Mouse (Mus musculus): ENCODE measurements around the gene Fbrs. TPM values are rescaled to one million over a fixed set of nuclear protein-coding genes. Genes with fewer than 3 reads are reported as not detected.

The Fbrs gene
- polyA plus RNA-seq, 1 experiment from 2014 or later, result 13.9 TPM

DNA sequence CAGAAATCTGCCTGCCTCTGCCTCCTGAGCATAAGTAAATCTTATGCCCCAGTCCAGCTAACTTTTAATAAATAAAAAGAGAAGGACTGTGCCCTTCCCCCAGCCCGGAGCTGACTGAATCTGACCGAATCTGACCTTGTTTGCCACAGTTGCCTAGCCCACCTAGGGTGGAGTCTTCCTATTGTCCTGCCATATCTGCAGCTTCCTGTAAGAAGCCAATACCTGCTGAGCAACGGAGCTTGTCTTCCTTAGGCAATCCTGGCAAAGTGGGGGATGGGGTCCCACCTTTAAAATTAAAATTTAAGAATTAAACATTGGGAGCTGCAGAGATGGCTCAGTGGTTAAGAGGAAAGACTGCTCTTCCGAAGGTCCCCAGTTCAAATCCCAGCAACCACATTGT, 12.4 kb upstream of the Fbrs start:
- Histone ChIP-seq H3K4me1 (replicated peaks) (peaks cover 12% of the 10 kb centered on the region), H3K9me3 (no peaks in the 10 kb centered on the region), H3K27ac (replicated peaks) (no peak overlapping the region), H3K9ac (no peak overlapping the region), H3K4me2 (no peak overlapping the region), H3K4me3 (no peak overlapping the region), H3K27me3 (no peaks in the 10 kb centered on the region), H3K36me3 (0 out of 2 replicates have a peak, but pooled peaks cover 5% of the 10 kb centered on the region)
- WGBS, result 92% methylated on average over 4 of the region's 4 CpGs
- ATAC-seq (ENCODE audit: low FRiP score, low read depth), result no peak

DNA sequence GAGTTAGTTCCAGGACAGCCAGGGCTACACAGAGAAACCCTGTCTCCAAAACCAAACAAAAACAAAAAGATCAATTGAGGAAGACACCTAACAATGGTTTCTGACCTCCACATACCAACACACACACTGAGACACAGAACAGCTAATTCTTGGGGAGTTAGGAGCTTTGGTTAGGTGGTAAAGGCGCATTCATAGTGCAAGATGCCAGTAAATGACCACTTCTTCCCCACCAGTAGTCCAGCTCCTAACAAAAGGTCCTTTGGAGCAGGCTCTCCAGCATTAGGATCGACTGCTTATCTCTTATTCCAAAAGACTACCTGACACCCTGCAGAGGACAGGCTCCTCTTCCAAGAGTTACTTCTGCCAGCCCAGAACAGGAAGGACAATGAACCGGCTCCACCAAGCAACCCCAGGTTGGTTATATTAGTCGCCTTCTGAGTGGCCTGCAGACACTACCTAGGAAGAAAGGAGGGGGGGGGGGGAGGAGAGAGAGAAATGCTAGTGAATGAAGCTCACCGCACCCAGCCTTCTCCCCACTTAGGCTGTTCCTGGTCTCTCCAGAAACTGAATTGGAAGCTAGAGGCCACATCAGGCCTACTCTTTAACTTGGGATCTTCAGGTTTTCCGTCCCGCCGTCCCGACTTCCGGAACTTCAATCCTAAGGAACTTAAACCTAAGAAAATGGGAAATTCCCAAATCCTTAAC, 8.8 kb upstream of the Fbrs start:
- Histone ChIP-seq H3K4me2 (peak overlapping the region; percentile 81), H3K4me3 (peak overlapping the region; percentile 89), H3K36me3 (peaks cover 22% of the 10 kb centered on the region), H3K4me1 (replicated peaks) (peaks cover 31% of the 10 kb centered on the region), H3K27me3 (no peaks in the 10 kb centered on the region), H3K9ac (peak overlapping the region; percentile 54), H3K27ac (replicated peaks) (peak overlapping the region; percentile 99), H3K9me3 (no peaks in the 10 kb centered on the region)
- WGBS, result 9% methylated on average over 10 of the region's 10 CpGs
- no peak for ATAC-seq (ENCODE audit: low FRiP score, low read depth)

DNA sequence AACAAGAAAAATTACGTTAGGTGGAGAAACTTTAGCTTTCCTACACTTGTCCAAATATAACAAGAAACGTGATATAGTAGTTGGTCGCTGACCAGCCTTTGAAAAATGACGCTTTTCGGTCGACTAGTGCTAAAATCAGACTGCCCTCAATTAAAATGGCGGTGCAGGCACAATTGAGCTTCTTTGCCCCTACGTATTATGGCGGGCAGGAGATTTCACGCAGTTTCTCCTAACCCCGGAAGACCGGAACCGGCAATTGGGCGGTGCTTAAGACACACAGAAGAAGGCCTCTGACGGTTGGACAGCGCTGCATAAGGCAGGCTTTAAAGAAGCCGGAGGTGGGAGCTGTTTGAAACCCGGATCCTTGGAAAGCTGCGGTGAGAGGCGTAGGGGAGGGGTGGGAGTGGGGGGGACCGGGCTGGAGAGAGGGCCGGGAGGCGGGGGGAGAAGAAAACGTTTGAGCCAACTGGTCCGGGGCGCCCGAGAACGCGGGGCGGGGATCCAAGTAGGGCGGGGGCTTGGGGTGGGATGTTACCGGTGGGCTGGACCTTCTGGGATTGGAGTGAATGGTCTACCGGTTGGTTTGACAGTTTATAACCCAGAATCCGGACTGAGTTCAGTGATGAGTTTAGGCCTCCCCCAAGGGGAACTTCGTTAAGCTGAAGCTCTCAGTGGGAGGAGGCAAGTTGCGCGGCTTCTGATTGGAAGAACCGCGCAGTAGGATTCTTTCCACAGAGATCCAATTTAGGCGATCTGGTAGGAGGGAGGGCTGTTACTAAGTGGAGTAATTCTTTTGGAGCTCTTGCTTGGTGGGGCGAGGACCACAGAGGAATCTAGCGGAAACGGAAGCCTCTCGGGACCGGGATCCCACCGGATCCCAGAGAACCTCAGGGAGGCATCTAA, 8.0 kb upstream of the Fbrs start:
- Histone ChIP-seq H3K4me3 (peak overlapping the region; percentile 89), H3K9ac (peak overlapping the region; percentile 97), H3K9me3 (no peaks in the 10 kb centered on the region), H3K36me3 (peaks cover 30% of the 10 kb centered on the region), H3K27ac (replicated peaks) (peak overlapping the region; percentile 99), H3K27me3 (no peaks in the 10 kb centered on the region), H3K4me2 (peak overlapping the region; percentile 81), H3K4me1 (replicated peaks) (peaks cover 31% of the 10 kb centered on the region)
- peak; percentile 95 for ATAC-seq (ENCODE audit: low FRiP score, low read depth)
- WGBS, result under 1% methylated on average over 46 of the region's 46 CpGs

DNA sequence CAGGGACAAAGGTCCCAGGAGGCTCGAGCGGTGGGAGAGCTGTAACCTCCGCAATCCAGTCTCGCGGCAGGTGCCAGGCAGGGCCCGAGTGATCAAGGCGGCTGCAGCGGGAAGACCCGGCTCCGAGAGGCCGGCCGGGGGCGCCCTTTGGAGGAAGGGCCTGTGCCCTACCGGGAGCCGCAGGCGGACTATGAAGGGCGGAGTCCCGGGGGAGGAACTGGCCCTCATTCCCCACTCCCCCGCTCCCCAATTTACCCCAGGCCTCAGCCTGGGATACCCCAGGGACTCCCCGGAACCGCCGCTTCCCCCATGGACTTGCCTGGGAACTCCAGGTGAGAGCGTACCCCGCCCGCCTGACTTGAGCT, 7.4 kb upstream of the Fbrs start:
- Histone ChIP-seq H3K4me2 (peak overlapping the region; percentile 81), H3K27ac (replicated peaks) (peak overlapping the region; percentile 99), H3K9ac (peak overlapping the region; percentile 97), H3K9me3 (no peaks in the 10 kb centered on the region), H3K27me3 (no peaks in the 10 kb centered on the region), H3K4me3 (peak overlapping the region; percentile 89), H3K4me1 (replicated peaks) (peaks cover 34% of the 10 kb centered on the region), H3K36me3 (peaks cover 33% of the 10 kb centered on the region)
- peak; percentile 10 for ATAC-seq (ENCODE audit: low FRiP score, low read depth)
- under 1% methylated on average over 25 of the region's 25 CpGs for WGBS

DNA sequence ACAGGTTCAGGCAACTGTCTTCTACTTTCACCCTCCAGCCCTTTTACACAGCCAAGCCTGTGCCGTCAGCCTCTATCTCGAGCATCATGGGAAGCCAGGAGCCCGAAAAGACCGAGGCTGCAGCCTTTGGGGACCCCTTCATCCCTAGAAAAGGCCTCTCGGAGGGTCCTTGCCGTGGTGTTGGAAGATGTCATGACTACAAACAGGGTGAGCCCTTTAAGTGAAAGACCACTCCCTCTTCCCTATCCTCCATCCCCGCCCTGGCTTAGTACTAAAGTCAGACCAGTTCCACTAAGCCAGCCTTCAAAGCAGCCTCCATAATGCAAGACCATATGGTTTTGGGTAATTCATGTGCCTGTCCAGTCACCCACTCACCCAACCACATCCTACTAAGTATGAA, 6.9 kb upstream of the Fbrs start:
- H3K27me3 ChIP-seq, result no peaks in the 10 kb centered on the region
- H3K4me2 ChIP-seq, result peak overlapping the region; percentile 81
- peak overlapping the region; percentile 97 for H3K9ac ChIP-seq
- H3K27ac ChIP-seq (replicated peaks), result peak overlapping the region; percentile 99
- peaks cover 33% of the 10 kb centered on the region for H3K36me3 ChIP-seq
- ATAC-seq (ENCODE audit: low FRiP score, low read depth), result no peak
- H3K4me1 ChIP-seq (replicated peaks), result peaks cover 39% of the 10 kb centered on the region
- 0% methylated on average over 7 of the region's 7 CpGs for WGBS
- no peaks in the 10 kb centered on the region for H3K9me3 ChIP-seq
- H3K4me3 ChIP-seq, result peak overlapping the region; percentile 89

DNA sequence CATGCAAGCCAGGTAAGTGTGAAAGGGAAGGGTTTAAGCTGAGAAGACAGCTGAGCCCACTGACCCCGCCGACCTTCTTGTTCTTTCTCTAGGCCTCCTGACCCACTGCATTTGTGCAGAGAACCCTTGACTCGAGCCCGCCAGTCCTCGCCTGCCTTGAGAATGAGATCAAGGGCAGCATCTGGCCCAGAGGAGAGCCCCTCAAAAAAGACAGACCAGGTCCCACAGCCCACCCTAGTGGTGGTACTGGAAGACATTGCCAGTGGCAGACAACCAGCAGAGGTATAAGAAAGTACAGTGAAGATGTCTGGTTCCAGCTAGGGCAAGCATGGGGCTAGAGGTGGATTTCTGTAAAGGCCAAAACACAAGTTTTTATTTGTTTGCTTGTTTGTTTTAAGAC, 5.3 kb upstream of the Fbrs start:
- peaks cover 43% of the 10 kb centered on the region for H3K4me1 ChIP-seq (replicated peaks)
- no peak for ATAC-seq (ENCODE audit: low FRiP score, low read depth)
- H3K9me3 ChIP-seq, result no peaks in the 10 kb centered on the region
- H3K9ac ChIP-seq, result no peak overlapping the region; the same call in 1 of the 2 replicates
- WGBS, result 82% methylated on average over 5 of the region's 5 CpGs
- no peaks in the 10 kb centered on the region for H3K27me3 ChIP-seq
- no peak overlapping the region for H3K4me3 ChIP-seq
- peaks cover 33% of the 10 kb centered on the region for H3K36me3 ChIP-seq
- H3K4me2 ChIP-seq, result no peak overlapping the region
- no peak overlapping the region for H3K27ac ChIP-seq (replicated peaks)

DNA sequence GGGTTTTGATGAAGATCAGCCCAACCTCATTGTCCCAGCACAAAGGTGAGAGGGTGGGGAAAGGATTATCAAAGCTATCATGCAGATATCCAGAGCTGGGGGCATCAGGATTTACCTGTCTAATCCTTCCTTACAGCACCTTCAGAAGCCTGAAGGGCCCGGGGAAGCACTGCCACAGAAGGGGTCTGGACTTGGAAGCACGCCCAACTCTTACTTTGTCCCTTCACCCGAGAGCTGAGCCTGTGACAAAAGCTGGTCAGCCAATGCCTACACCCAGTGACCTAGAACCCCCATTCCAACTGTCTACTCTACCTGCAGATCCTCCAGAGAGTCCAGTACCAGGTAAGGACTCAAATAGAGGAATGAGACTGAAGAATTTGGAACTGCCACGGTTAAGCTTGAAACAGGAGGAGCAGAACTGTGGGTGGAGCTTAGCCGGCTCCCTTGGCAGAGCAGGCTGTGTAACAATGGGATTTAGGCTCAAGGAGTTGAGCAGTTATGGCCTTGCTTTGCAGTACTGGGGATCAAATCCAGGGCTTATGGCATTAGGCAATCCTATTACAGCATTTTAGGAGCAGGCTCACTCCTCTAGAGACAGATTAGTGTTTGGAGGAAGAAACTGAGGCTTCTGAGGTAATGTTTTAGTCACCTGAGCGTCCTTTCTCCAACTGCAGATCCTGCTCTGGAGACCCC, 4.5 kb upstream of the Fbrs start:
- no peak overlapping the region for H3K4me3 ChIP-seq
- no peak overlapping the region for H3K27ac ChIP-seq (replicated peaks)
- H3K4me1 ChIP-seq (replicated peaks), result peaks cover 39% of the 10 kb centered on the region
- H3K36me3 ChIP-seq, result peaks cover 33% of the 10 kb centered on the region
- 85% methylated on average over 6 of the region's 6 CpGs for WGBS
- ATAC-seq (ENCODE audit: low FRiP score, low read depth), result no peak
- H3K4me2 ChIP-seq, result no peak overlapping the region
- no peak overlapping the region for H3K9ac ChIP-seq
- no peaks in the 10 kb centered on the region for H3K9me3 ChIP-seq
- H3K27me3 ChIP-seq, result no peaks in the 10 kb centered on the region

DNA sequence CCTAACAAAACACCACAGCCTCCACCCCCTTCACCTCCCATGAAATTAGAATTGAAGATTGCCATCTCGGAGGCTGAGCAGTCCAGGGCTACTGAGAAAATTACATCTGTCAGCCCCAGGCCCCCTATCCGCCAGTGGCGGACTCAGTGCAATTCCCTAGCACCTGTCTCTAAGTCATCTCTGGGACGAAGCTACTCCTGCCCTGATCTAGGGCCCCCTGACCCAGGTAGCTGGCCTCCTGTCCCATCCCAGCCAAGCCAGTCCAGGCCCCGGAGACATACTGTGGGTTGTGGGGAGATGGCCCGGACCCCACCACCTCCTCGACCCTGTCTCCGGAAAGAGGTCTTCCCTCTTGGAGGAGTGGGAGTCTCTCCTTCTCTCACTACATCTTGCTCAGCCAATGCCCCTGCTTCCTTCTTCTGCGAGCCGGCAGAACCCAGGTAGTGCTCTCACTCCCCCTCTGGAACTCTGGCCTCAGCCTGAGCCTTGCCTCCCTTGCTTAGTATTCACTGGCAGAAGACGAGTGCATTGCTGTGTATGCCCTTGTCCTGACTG, 3.7 kb upstream of the Fbrs start:
- Histone ChIP-seq H3K27ac (replicated peaks) (no peak overlapping the region), H3K27me3 (no peaks in the 10 kb centered on the region), H3K4me2 (no peak overlapping the region), H3K36me3 (peaks cover 33% of the 10 kb centered on the region), H3K9me3 (no peaks in the 10 kb centered on the region), H3K4me3 (no peak overlapping the region), H3K9ac (no peak overlapping the region), H3K4me1 (replicated peaks) (peaks cover 39% of the 10 kb centered on the region)
- 94% methylated on average over 11 of the region's 11 CpGs for WGBS
- no peak for ATAC-seq (ENCODE audit: low FRiP score, low read depth)

DNA sequence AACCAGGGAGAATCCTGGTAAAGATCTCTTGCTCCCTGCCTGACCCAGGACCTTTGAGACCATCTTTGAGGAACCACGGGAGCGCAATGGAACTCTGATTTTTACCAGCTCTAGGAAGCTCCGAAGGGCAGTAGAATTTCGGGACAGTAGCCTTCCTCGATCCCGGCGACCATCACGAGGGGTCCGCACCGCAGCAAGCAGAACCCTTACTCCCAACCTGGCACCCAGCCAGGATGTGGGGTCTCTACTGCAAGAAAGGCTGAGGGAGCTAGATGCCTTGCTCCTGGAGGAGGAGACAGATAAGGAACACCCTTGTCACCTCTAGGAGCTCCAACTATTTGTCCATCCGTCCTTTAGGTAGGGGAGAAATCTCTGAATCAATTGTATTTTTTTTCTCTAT, 2.7 kb upstream of the Fbrs start:
- Histone ChIP-seq H3K4me2 (no peak overlapping the region), H3K9ac (no peak overlapping the region), H3K27me3 (no peaks in the 10 kb centered on the region), H3K36me3 (peaks cover 33% of the 10 kb centered on the region), H3K27ac (replicated peaks) (no peak overlapping the region), H3K4me1 (replicated peaks) (peaks cover 50% of the 10 kb centered on the region), H3K9me3 (no peaks in the 10 kb centered on the region), H3K4me3 (no peak overlapping the region)
- WGBS, result 95% methylated on average over 11 of the region's 11 CpGs
- no peak for ATAC-seq (ENCODE audit: low FRiP score, low read depth)

DNA sequence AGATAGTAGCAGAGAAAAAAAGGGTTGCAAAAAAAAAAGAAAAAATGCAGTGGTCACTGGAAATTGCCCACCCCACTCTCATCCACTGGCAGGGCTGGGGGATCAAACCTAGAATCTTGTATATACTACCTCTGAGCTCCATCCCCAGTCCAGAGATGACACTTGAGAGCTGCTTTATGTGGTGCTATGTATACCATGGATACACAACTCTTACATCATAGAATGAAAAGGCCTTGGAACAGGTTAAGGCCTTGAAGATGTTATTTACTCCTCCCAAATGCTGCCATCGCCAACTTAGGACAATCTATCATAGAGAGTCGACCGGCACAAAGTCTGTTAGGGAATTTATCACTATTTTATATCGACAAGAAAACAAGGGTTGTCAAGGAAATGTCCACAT, 2.1 kb upstream of the Fbrs start:
- Histone ChIP-seq H3K4me1 (replicated peaks) (peaks cover 54% of the 10 kb centered on the region), H3K27me3 (no peaks in the 10 kb centered on the region), H3K4me2 (peak overlapping the region; percentile 93), H3K4me3 (peak overlapping the region; percentile 79), H3K9ac (peak overlapping the region; percentile 28; the same call in 1 of the 2 replicates), H3K9me3 (no peaks in the 10 kb centered on the region), H3K27ac (replicated peaks) (peak overlapping the region; percentile 98; the same call in 1 of the 2 replicates), H3K36me3 (peaks cover 35% of the 10 kb centered on the region)
- 83% methylated on average over 4 of the region's 4 CpGs for WGBS
- no peak for ATAC-seq (ENCODE audit: low FRiP score, low read depth)

DNA sequence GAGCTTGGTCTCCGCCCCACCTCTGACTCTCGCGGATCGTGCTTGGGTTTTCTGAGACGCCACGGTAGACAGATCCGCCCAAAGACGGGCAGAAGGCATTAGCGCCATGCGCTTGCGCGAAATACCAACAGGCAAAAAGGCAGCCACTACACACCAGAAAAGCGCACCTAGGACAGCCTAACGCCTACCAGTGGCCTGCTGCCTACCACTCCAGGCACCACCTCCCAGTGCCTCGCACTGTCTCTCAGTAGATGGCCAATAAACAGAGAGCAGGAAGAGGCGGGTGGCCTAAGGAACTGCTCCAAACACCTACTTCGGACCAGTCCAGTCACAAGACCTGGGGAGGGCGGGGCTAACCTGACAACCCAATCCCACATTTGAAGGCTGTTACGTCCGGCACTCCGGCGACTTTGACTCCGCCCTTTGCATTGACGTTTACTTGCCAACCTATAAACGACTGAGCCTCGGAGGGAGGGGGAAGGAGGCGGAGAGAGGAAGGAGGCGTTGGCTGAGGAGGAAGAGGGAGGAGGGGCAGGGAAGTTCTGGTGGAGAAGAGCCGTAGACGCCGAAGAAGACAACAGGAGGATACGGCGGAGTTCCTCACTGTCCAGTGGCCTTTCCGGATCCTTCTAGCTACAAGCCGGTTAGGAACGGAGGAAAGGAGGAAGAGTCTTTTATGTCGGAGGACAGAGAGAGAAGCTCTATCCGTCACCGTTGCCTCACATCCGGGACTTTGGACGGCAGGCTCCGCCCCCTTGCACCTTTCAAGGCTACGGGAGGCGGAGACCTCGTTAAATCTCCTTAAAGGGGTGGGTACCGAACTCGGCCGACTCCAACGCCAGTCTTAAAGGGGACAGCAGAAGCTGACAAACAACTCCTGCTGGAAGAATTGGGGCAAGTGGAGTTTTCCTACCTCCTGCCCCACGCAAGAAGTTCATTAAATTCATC, 1.0 kb upstream of the Fbrs start:
- H3K27ac ChIP-seq (replicated peaks), result peak overlapping the region; percentile 98
- peaks cover 44% of the 10 kb centered on the region for H3K36me3 ChIP-seq
- peak overlapping the region; percentile 93 for H3K4me2 ChIP-seq
- H3K4me3 ChIP-seq, result peak overlapping the region; percentile 79
- ATAC-seq (ENCODE audit: low FRiP score, low read depth), result peak; percentile 94
- WGBS, result under 1% methylated on average over 50 of the region's 50 CpGs
- H3K27me3 ChIP-seq, result no peaks in the 10 kb centered on the region
- no peaks in the 10 kb centered on the region for H3K9me3 ChIP-seq
- H3K9ac ChIP-seq, result peak overlapping the region; percentile 89
- peaks cover 46% of the 10 kb centered on the region for H3K4me1 ChIP-seq (replicated peaks)
